Mouse (Mus musculus): ENCODE measurements around the gene Lin54. TPM values are rescaled to one million over a fixed set of nuclear protein-coding genes. Genes with fewer than 3 reads are reported as not detected.

The Lin54 gene
- polyA plus RNA-seq, 1 experiment = 13.8 TPM

DNA sequence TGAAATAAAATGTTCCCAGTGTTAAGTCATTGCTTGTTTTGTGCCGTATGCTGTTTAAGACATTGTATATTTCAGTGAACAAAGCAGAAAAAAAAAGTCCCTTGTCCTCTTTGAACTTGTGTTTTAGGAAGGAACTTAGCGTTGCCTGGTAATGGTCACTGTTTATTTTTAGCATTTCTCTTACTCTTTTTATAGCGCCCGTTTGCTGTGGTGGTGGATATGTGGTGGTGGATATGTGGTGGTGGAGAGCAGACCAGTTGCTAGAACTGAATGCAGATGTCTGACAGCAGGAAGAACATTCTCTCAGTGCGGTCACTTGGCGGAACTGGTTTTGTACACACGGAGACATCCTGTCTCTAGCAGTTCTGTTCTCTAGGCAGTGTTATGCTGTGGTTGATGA lies 25.7 kb upstream of the Lin54 start:
- peaks cover 4% of the 10 kb centered on the region for H3K36me3 ChIP-seq (ENCODE audit: control insufficient read depth, insufficient read depth, low read length)
- H3K27ac ChIP-seq (ENCODE audit: control insufficient read depth, insufficient read depth, low read depth, low read length) = no peak overlapping the region
- H3K27me3 ChIP-seq (ENCODE audit: control insufficient read depth, insufficient read depth, low read length) = no peaks in the 10 kb centered on the region
- no peaks in the 10 kb centered on the region for H3K4me1 ChIP-seq (ENCODE audit: control insufficient read depth, insufficient read depth, low read length)
- no peak overlapping the region for H3K4me3 ChIP-seq (ENCODE audit: control insufficient read depth, low read depth, low read length)
- no peak for TF ChIP-seq CTCF (IDR thresholded peaks at IDR 0.05; ENCODE audit: control insufficient read depth, insufficient read depth, insufficient replicate concordance, low read depth, low read length)
- no peak for TF ChIP-seq POLR2A (IDR thresholded peaks at IDR 0.05; ENCODE audit: control insufficient read depth, low read depth, low read length)

DNA sequence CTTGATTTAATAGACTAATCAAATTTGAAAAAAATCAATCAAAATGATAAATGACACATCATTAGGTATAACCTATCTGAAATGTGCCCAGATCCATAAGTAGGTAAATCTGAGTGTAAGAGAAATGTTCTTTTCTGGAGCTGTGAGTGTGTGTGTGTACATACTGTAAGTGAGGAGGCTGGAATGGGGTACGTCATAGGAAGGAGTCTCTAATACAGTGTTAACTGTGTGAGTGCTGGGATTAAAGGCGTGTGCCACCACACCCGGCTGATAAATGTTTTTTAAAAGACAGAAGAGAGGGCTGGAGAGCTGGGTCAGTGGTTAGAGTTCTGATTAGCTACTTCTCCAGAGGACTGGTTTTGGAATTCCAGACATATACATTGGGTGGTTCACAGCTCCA lies 25.2 kb upstream of the Lin54 start:
- no peak overlapping the region for H3K4me3 ChIP-seq (ENCODE audit: control insufficient read depth, low read depth, low read length)
- no peak for TF ChIP-seq CTCF (IDR thresholded peaks at IDR 0.05; ENCODE audit: control insufficient read depth, insufficient read depth, insufficient replicate concordance, low read depth, low read length)
- TF ChIP-seq POLR2A (IDR thresholded peaks at IDR 0.05; ENCODE audit: control insufficient read depth, low read depth, low read length) = no peak
- no peaks in the 10 kb centered on the region for H3K27me3 ChIP-seq (ENCODE audit: control insufficient read depth, insufficient read depth, low read length)
- no peak overlapping the region for H3K27ac ChIP-seq (ENCODE audit: control insufficient read depth, insufficient read depth, low read depth, low read length)
- peaks cover 4% of the 10 kb centered on the region for H3K36me3 ChIP-seq (ENCODE audit: control insufficient read depth, insufficient read depth, low read length)
- no peaks in the 10 kb centered on the region for H3K4me1 ChIP-seq (ENCODE audit: control insufficient read depth, insufficient read depth, low read length)

DNA sequence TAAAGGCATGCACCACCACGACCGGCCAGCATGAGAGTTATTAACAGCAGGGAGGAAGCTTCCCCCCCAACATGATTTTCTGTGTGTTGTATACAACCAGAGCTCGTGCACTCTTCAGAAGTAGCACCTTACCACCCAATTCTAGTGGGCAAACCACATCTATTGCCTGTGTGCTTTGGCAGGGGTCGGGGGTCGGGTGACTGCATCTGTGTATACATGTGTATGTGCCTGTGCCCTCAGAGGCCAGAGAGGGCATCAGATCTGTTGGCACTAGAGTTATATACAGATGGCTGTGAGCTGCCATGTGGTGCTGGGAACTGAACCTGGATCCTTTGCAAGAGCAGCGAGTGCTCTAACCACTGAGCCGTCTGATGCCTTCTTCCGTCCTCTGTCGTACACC lies 24.5 kb upstream of the Lin54 start:
- Histone ChIP-seq H3K27me3 (ENCODE audit: control insufficient read depth, insufficient read depth, low read length) (no peaks in the 10 kb centered on the region), H3K4me3 (ENCODE audit: control insufficient read depth, low read depth, low read length) (no peak overlapping the region), H3K27ac (ENCODE audit: control insufficient read depth, insufficient read depth, low read depth, low read length) (no peak overlapping the region), H3K36me3 (ENCODE audit: control insufficient read depth, insufficient read depth, low read length) (peaks cover 1% of the 10 kb centered on the region; the same call in 1 of the 2 replicates), H3K4me1 (ENCODE audit: control insufficient read depth, insufficient read depth, low read length) (no peaks in the 10 kb centered on the region)
- TF ChIP-seq POLR2A (IDR thresholded peaks at IDR 0.05; ENCODE audit: control insufficient read depth, low read depth, low read length) = no peak
- no peak for TF ChIP-seq CTCF (IDR thresholded peaks at IDR 0.05; ENCODE audit: control insufficient read depth, insufficient read depth, insufficient replicate concordance, low read depth, low read length)

DNA sequence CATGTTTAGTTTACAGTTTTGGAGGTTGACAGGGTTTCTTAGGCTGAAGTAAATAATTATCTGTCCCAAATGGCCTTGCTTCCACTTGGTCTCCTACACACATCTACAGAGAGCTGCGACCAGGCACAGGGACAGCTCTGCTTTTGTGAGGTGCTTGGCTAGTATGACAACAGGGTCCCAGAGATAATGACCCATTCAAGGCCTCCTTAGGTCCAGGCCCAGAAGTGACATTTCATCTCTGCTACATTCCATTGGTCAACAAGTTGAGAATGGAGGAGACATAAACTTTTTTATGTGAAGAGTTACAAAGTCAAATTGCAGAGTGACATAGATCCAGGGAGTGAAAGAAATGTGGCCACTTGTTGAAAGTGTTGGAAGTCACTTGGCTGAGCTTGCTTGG lies 22.9 kb upstream of the Lin54 start:
- Histone ChIP-seq H3K4me3 (ENCODE audit: control insufficient read depth, low read depth, low read length) (no peak overlapping the region), H3K36me3 (ENCODE audit: control insufficient read depth, insufficient read depth, low read length) (no peaks in the 10 kb centered on the region)
- TF ChIP-seq CTCF (IDR thresholded peaks at IDR 0.05; ENCODE audit: control insufficient read depth, insufficient read depth, insufficient replicate concordance, low read depth, low read length) (no peak), POLR2A (IDR thresholded peaks at IDR 0.05; ENCODE audit: control insufficient read depth, low read depth, low read length) (no peak)

DNA sequence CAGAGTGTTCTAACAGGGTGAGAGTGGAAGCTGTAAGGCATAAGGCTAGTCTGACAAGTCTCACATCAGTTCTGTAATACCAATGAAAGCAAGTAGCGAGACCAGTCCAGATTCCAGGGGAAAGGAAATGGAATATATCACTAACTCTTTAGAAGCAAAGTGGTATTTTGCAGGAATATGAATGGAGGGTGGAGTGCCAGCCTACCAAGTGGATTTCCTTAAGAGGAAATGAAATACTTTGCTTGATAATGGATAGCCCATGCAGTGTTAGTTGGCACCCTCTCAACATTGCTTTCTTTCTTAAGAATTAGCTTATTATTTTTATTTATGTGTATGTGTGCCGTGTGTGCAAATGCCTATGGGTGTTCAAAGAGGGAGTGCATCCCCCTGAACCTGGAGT lies 19.8 kb upstream of the Lin54 start:
- H3K36me3 ChIP-seq (ENCODE audit: control insufficient read depth, insufficient read depth, low read length) = no peaks in the 10 kb centered on the region
- no peaks in the 10 kb centered on the region; the same call in 1 of the 2 replicates for H3K4me1 ChIP-seq (ENCODE audit: control insufficient read depth, insufficient read depth, low read length)
- no peak for TF ChIP-seq POLR2A (IDR thresholded peaks at IDR 0.05; ENCODE audit: control insufficient read depth, low read depth, low read length)
- TF ChIP-seq CTCF (IDR thresholded peaks at IDR 0.05; ENCODE audit: control insufficient read depth, insufficient read depth, insufficient replicate concordance, low read depth, low read length) = no peak
- no peaks in the 10 kb centered on the region for H3K27me3 ChIP-seq (ENCODE audit: control insufficient read depth, insufficient read depth, low read length)
- no peak overlapping the region for H3K27ac ChIP-seq (ENCODE audit: control insufficient read depth, insufficient read depth, low read depth, low read length)
- no peak overlapping the region for H3K4me3 ChIP-seq (ENCODE audit: control insufficient read depth, low read depth, low read length)

More for the DNA sequence above, 22.9 kb upstream of the Lin54 start:
- no peaks in the 10 kb centered on the region for H3K27me3 ChIP-seq (ENCODE audit: control insufficient read depth, insufficient read depth, low read length)
- no peak overlapping the region for H3K27ac ChIP-seq (ENCODE audit: control insufficient read depth, insufficient read depth, low read depth, low read length)
- H3K4me1 ChIP-seq (ENCODE audit: control insufficient read depth, insufficient read depth, low read length) = no peaks in the 10 kb centered on the region; the same call in 1 of the 2 replicates

DNA sequence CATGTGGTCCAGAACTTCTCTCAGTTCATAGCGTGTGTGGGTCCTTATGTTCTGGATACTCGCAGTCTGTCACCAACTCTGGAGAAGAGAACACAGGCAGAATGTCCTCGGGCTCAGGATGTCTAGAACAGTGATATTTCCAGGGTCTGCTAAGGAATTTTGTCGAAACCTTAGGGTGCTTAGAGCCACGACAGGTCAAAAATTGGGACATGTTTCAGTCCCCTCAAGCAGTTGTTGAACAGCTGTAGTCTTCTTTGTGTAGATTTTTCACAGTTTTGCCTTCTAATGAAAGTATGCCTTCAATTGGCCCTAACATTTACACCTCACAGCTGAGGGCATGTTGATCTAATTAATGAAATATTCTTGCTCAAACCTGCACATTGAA lies 18.6 kb upstream of the Lin54 start:
- H3K4me1 ChIP-seq (ENCODE audit: control insufficient read depth, insufficient read depth, low read length) = no peaks in the 10 kb centered on the region; the same call in 1 of the 2 replicates
- TF ChIP-seq POLR2A (IDR thresholded peaks at IDR 0.05; ENCODE audit: control insufficient read depth, low read depth, low read length) (no peak), CTCF (IDR thresholded peaks at IDR 0.05; ENCODE audit: control insufficient read depth, insufficient read depth, insufficient replicate concordance, low read depth, low read length) (no peak)
- H3K4me3 ChIP-seq (ENCODE audit: control insufficient read depth, low read depth, low read length) = peak overlapping the region; percentile 96
- no peaks in the 10 kb centered on the region for H3K27me3 ChIP-seq (ENCODE audit: control insufficient read depth, insufficient read depth, low read length)
- H3K27ac ChIP-seq (ENCODE audit: control insufficient read depth, insufficient read depth, low read depth, low read length) = peak overlapping the region; percentile 86
- H3K36me3 ChIP-seq (ENCODE audit: control insufficient read depth, insufficient read depth, low read length) = no peaks in the 10 kb centered on the region

DNA sequence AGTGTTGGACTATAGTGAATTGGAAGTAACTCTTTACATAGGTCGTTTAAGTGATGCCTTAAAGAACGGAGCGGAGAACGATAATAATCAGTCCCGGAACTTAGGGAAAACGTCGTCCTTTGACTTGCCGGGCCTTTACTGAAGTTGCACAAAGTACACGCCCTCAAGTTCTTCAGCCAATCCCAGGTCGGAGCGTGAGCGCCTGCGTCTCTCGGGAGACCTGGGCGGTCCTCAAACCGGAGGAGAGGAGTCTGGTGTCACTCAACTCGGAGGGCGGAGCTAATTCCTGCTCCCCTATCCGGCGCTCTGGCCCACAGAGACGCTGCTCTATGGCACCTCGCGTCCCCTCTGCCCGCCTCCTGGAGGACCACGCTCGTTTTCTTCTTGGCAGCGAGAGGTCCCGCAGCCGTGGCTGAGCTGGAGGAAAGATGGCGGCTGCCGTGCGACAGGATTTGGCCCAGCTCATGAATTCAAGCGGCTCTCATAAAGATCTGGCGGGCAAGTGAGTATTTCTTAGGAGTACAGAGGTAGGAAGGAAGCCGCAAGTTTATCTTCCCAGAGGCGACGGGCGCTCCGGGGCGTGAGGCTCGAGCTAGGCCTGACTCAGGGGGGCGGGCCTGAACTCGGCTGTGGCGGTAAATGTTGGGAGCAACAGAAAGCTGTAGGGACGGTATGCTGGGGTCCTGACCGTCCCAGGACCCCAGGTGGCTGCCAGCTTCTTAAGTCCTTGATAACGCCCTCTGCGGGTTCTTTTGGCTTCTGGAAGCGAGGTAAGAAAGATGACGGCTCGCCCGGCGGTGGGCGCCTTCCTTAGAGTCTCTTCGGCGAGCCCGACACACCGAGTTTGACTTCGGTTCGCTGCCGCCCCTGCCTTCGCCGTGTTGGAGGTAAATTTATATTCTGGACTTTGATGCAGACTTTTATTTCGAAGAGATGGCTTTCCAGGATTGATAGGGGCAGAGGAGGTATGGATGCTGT lies 17.9 kb upstream of the Lin54 start, which contains the start of gene Cops4:
TSS of gene Cops4 (plus strand) at position 261 of the 978 bp plus-strand sequence.
- no peaks in the 10 kb centered on the region for H3K36me3 ChIP-seq (ENCODE audit: control insufficient read depth, insufficient read depth, low read length)
- H3K4me3 ChIP-seq (ENCODE audit: control insufficient read depth, low read depth, low read length) = peak within 1 kb of the TSS; percentile 96
- no peaks in the 10 kb centered on the region; the same call in 1 of the 2 replicates for H3K4me1 ChIP-seq (ENCODE audit: control insufficient read depth, insufficient read depth, low read length)
- TF ChIP-seq CTCF (IDR thresholded peaks at IDR 0.05; ENCODE audit: control insufficient read depth, insufficient read depth, insufficient replicate concordance, low read depth, low read length) (no peak), POLR2A (IDR thresholded peaks at IDR 0.05; ENCODE audit: control insufficient read depth, low read depth, low read length) (peak; percentile 95)
- H3K27me3 ChIP-seq (ENCODE audit: control insufficient read depth, insufficient read depth, low read length) = no peaks in the 10 kb centered on the region
- H3K27ac ChIP-seq (ENCODE audit: control insufficient read depth, insufficient read depth, low read depth, low read length) = peak within 1 kb of the TSS; percentile 86

Measured in testis, adult 2 months (tissue).